ENCODE assay signal across 8 mouse cellular contexts in the genomic region with DNA sequence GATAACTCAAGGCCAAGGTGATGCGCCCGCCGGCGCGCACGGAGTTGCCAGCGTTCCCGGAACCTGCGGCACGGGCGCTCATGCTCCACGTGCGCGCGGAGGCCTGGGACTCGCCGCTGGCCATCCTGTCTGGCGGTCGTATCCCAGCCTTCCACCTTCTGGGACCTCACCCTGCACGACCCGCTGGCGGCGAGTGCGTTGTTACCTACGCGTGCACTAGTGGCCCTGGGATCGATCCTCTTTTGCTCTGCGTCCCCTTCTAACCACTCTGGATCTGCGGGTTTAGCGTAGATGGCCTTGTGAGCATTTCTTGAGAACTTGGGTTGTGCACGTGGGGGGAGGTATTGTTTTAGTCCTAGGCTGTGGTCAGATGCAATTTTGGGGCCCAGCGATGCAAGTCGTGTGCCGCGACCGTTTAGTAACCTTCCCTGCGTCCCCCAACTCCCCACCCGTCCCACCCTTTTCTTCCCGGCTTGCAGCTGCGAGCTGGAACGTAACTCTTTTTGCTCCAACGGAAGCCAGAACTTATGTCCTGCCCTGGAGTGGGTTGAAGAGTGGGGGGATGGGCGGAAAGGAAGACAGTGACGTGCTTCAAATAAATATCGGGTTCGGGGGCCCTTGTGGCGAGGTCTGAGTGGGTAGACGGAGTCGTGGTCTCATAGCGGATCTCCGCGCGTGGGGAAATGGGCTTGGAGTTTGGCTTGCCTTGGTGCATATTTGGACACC. TPM values are rescaled to one million over a fixed set of nuclear protein-coding genes. Genes with fewer than 3 reads are reported as not detected.
DNase-seq lines count a peak whose midpoint lies in the region; ATAC-seq and TF ChIP-seq lines count a peak whose summit lies in the region.

No protein-coding gene starts in this region.

- peak overlapping the region; percentile 87 for H3K9ac ChIP-seq in kidney, embryonic 15.5 days

- TF ChIP-seq CTCF in small intestine, adult 2 months (IDR thresholded peaks at IDR 0.05; ENCODE audit: extremely low read depth, insufficient read length, insufficient replicate concordance, low read depth, low read length), result no peak

- peak overlapping the region; percentile 93 for H3K27ac ChIP-seq in kidney, embryonic 15.5 days
- peak overlapping the region; percentile 35 for H3K27ac ChIP-seq in macrophage
- peak overlapping the region; percentile 78 for H3K27ac ChIP-seq in small intestine, adult 2 months (ENCODE audit: insufficient read depth, low read depth, low read length)

- WGBS in kidney, embryonic 15.5 days, result under 1% methylated on average over 53 of the region's 53 CpGs
- under 1% methylated on average over 53 of the region's 53 CpGs for WGBS in macrophage (ENCODE audit: missing documents)
- under 1% methylated on average over 53 of the region's 53 CpGs for WGBS in small intestine, adult 2 months

- DNase-seq in right cerebral cortex, postnatal 14 days, result peak; percentile 18
- DNase-seq in right cerebral cortex, adult 18-20 months, result no peak
- DNase-seq in c-Kit-negative CD71-positive TER-119-positive erythroid progenitor cells, embryonic 14.5 days (ENCODE audit: low read depth, low spot score), result peak; percentile 20
- DNase-seq in gastrocnemius, postnatal 14 days, result peak; percentile 17
- no peak for DNase-seq in layer of hippocampus, postnatal 36 days

- peak overlapping the region; percentile 79 for H3K4me3 ChIP-seq in kidney, embryonic 15.5 days (replicated peaks)
- peak overlapping the region; percentile 54 for H3K4me3 ChIP-seq in macrophage (ENCODE audit: inconsistent target)
- peak overlapping the region; percentile 74 for H3K4me3 ChIP-seq in small intestine, adult 2 months (ENCODE audit: low read depth, low read length)

- H3K36me3 ChIP-seq in kidney, embryonic 15.5 days, result peaks cover 30% of the 10 kb centered on the region
- no peaks in the 10 kb centered on the region for H3K36me3 ChIP-seq in macrophage (ENCODE audit: inconsistent target)
- peaks cover 5% of the 10 kb centered on the region; the same call in 1 of the 2 replicates for H3K36me3 ChIP-seq in small intestine, adult 2 months (ENCODE audit: control insufficient read depth, insufficient read depth, low read length)

- ATAC-seq in kidney, embryonic 15.5 days (replicated peaks; ENCODE audit: low FRiP score), result peak; percentile 62

- intact Hi-C loops in gastrocnemius, postnatal 14 days (cut with DNase I; ENCODE audit: low total_unique reads), result no loop called here

- no peaks in the 10 kb centered on the region for H3K9me3 ChIP-seq in kidney, embryonic 15.5 days (replicated peaks)

- H3K79me2 ChIP-seq in macrophage (ENCODE audit: inconsistent target), result peaks cover 42% of the 10 kb centered on the region

- 0 out of 2 replicates have a peak, but pooled peaks cover 3% of the 10 kb centered on the region for H3K27me3 ChIP-seq in kidney, embryonic 15.5 days
- no peaks in the 10 kb centered on the region for H3K27me3 ChIP-seq in small intestine, adult 2 months (ENCODE audit: control insufficient read depth, insufficient read depth, low read length)

- no peak for TF ChIP-seq POLR2A in small intestine, adult 2 months (IDR thresholded peaks at IDR 0.05; ENCODE audit: low read depth, low read length)

- peak overlapping the region; percentile 82 for H3K4me2 ChIP-seq in kidney, embryonic 15.5 days

- H3K4me1 ChIP-seq in kidney, embryonic 15.5 days, result peaks cover 47% of the 10 kb centered on the region
- H3K4me1 ChIP-seq in small intestine, adult 2 months (ENCODE audit: control insufficient read depth, insufficient read depth, insufficient read length, low read length), result peaks cover 16% of the 10 kb centered on the region; the same call in 1 of the 2 replicates

RNA-seq across cellular contexts. Expression of a gene that starts 0.7 kb away (rescaled TPM):
- total RNA-seq in gastrocnemius, postnatal 14 days (2021), result 1 to 10 TPM; 1.0 to 2.4 TPM
- 158 and 167 TPM in 2 replicates for polyA plus RNA-seq in kidney, embryonic 15.5 days (2015; fragmentation: Nextera tagmentation; extraction: Ambion mirVana)
- 1 to 10 TPM in 20 of 26 experiments, under 1 TPM in 5, not detected in 1; 0.37 to 6.9 (median 2.0) TPM for total RNA-seq in macrophage (2018; cell fraction: chromatin; rRNA removed)
- total RNA-seq in macrophage (2018; cell fraction: cytosol; rRNA removed), result 1 to 10 TPM in 24 of 26 experiments, under 1 TPM in 2; 0.48 to 5.5 (median 2.5) TPM
- total RNA-seq in macrophage (2018; cell fraction: nucleus; rRNA removed), result 10 to 100 TPM in 1 of 26 experiments, 1 to 10 TPM in 22, under 1 TPM in 3; 0.53 to 37.8 (median 2.1) TPM
- 2.8 to 28.1 TPM (median 5.1 TPM) in 3 replicates for polyA plus RNA-seq in macrophage (2018)
- polyA plus RNA-seq in small intestine, adult 2 months (2012; rRNA removed), result 5.3 and 11.5 TPM in 2 replicates
- total RNA-seq in layer of hippocampus, postnatal 36 days (2021), result 1 to 10 TPM; 6.3 to 6.7 TPM

Comparison
In these comparisons a context has a peak if more than half of its experiments do, and no peak if none do; other contexts are left out.
1. DNase-seq: peak in right cerebral cortex, postnatal 14 days (single experiment), c-Kit-negative CD71-positive TER-119-positive erythroid progenitor cells, embryonic 14.5 days (single experiment) and gastrocnemius, postnatal 14 days (single experiment); none in right cerebral cortex, adult 18-20 months (single experiment) and layer of hippocampus, postnatal 36 days (0 of 2).
2. H3K27ac ChIP-seq: peak in every context shown above with its lines; median percentile 93 in kidney, embryonic 15.5 days; 78 in small intestine, adult 2 months; 35 in macrophage.
3. Peak in every context shown above with its lines, with median percentiles within 50 percentile points of each other: H3K4me3 ChIP-seq.